Mouse (Mus musculus): ENCODE results near the gene Tnks1bp1.
A peak's percentile ranks its signal among the peaks of the same experiment; 100 is the strongest.

The Tnks1bp1 gene

DNA sequence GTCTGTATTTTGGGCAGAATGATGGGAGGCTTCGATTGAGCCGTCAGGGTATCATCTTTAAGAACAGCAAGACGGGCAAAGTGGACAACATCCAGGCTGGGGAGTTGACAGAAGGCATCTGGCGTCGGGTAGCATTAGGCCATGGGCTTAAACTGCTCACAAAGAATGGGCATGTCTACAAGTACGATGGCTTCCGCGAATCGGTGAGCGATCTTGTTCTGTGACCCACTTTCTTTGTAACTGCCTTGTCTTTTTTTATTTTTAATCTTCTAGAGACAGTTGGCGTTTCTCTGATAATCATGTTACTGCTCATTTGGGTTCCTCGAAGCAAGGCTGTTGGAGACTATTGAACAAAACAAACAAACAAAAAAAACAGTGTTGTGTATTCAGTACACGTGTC lies 9.5 kb upstream of the Tnks1bp1 start:
- DNase-seq (ENCODE audit: low spot score) = no peak

DNA sequence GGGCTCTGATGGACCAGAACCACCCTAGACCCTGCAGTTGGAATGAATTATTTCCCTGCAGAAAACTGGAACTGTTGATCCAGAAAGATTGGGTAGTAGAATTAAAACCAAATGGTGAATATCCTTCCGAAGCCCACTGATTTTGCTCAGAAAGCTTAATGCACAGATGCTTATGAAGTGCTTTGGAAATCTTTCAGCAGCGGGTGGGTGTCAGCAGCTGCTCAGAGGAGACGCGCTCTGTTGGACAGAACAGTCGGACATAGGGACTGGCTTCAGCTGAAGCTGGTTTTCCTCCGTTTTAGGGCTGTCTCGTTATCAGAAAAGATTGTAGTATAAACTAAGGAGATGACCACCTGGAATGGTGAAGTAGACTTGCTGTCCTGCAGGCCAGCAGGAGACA lies 4.2 kb upstream of the Tnks1bp1 start:
- no peak for DNase-seq (ENCODE audit: low spot score)

DNA sequence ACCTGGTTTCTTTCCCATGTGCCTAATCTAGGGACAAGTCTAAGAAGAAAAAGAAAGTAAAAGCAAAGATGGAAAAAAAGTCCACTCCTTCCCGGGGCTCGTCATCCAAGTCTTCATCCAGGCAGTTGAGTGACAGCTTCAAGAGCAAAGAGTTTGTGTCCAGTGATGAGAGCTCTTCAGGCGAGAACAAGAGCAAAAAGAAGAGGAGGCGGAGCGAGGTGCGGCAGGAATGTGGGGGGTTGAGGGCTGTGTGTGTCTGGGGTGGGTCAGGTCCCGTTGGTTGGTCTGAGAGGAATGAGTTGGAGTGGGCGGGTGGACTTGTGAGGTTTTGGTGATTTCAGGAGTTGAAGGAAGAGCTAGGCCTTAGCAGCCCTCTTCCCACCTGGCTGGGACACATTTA lies 1.6 kb upstream of the Tnks1bp1 start:
- no peak for DNase-seq (ENCODE audit: low spot score)

DNA sequence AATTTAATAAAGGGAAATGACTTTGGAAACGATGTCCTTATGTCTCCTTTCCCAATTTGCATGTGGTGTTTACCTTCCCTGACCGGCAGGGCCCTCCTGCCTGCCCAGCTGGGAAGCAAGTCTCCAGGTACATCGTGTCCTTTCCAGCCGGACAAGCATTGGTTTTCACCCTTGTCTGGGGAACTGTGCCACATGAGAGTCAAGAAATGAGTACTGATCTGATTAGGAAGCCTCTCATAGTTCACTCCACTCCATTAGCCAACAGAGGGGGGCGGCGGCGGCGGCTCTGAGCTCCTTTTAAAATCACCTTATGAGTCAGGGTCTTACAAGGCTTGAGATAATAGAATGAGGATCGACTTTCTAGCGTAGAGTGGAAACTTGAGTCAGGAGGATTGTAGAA lies 741 bp upstream of the Tnks1bp1 start:
- DNase-seq (ENCODE audit: low spot score) = no peak

DNA sequence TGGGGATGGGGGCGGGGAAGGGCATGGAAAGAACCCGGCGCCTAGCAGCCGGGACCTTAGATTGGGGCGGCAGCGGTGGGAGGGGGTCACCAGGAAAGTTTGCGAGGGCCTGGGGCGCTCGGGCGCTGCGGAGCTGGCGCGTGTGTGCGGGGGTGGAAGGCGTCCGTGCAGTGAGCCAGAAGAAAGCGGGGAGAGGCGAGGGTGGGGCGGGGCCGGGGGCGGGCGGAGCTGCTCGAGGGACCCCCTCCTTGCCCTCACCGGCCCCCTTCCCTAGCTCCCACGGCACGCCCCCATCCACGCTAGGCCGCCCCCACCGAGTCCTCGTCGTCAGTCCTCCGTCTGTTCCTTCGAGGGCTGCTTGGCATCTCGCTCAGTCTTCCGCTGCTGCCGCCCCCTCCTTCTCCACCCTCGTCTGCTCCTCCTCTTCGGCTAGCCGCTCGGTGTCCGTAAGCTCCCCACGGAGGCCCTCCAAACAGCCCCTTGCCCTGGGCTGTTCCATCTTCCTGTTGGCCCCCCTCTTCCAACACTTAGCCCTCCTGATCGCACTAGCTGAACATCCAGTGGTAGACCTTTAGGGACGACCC lies 438 bp downstream of the Tnks1bp1 start:
- DNase-seq (ENCODE audit: low spot score) = peak; percentile 84

DNA sequence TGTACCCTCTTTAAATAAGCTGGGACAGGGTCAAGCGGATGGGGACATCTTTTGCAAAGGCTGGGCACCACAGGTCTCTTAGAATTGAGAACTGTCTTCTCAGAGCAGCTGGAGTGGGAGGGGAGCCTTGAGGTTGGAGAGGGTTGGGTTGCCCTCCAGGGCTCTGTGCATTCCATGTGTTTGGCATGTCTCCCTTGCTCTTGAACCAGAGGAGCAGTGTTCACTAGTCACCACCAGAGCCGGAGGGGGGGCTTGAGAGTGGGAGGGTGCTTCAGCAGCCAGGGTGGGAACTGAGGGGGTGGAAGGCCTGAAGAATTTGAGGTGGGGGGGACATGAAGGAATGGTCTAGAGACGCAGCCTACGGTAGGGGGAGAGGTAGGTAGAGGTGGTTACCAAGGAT lies 1.5 kb downstream of the Tnks1bp1 start:
- no peak for DNase-seq (ENCODE audit: low spot score)

DNA sequence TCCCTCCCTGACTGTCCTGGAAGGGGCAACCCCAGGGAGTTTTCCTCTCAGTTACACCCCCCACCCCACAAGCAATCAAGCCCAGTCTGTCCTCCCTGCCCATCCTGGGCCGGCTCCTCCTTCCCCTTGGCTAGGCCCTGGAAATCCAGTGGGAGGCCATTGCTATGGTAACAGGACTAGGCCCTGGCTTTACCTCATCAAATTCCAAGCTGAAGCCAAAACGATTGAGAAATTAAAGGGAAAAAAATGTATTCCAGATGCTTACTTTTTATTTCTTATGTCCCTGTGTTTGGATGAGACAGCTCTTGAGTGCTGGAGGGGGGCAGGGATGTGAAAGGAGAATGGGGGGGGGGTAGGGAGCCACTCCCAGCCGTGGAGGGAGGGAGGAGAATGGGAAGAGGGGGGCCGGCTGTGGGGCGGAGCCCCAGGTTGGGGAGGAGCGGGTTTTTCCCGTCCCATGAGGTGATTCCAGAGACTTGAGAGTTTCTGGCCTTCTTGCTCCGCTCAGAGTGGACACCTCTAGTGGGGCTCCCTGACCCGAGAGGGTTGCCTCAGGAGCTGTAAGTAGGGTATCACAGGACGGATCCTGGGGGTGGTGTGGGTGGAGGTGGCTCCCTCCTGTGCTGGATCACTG lies 2.3 kb downstream of the Tnks1bp1 start:
- DNase-seq (ENCODE audit: low spot score) = peak; percentile 76

DNA sequence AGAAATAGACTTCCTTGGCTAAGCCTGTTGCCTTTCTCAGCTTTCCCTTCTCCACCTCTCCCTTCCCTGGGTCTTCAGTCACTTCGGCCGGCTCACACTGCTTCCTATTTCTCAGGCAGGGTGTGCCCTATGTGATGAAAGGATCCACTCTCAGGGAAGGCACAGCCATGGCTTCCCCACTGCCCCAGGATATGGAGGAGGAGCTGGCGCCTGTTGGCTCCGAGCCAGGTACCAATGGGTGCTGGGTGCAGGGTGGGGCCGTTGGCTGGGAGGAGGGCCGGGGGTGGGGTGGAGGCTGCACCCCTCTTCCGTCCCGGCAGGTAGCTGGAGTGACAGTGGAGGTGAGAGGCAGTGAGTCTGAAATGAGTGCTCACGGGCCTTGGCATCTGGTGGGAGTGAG lies 2.9 kb downstream of the Tnks1bp1 start:
- DNase-seq (ENCODE audit: low spot score) = peak; percentile 72

DNA sequence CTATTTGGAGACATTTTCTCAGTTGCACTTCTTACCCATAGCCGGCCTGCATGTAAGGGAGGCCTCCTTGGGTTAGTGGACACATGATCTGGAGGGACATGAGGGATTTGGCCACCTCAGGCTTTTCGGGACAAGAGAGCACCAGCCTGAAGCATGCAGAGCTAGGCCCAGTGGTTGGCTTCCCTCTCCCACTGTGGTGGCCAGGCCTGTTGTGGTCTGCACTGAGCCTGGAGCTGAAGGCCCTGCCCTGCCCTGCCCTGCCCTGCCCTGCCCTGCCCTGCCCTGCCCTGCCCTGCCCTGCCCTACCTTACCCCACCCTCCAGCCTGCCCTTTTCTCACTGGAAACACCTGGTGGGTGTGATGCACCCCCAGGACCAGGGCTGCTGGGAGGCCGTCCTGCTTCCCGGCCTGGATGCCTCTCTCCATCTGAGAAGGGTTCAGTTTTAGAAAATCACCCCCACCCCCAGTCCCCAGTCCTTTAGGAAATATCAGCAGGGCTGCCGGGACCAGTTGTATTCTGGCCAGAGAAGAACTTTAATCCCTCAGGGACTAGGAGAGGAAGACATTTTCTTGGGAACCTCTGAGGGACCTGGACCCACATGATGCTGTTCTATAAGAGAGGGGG lies 5.5 kb downstream of the Tnks1bp1 start:
- no peak for DNase-seq (ENCODE audit: low spot score)

DNA sequence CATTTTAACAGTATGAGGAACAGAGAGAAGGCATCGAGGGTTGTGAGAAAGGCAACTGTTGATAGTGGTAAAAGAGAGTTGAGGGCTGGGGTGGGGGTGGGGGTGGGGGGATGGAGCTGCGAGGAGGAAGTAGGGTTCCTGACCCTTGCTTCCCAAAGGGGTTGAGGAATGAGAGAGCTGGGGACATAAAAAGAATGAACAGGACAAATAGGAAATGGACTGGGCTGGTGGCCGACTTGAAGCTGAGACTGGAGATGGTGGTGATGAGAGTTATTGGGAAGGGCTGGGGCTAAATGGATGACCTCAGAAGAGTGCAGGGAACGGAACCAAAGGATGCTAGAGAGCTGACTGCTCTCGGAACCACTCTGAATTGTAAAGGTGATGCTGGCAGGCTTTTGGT lies 8.9 kb downstream of the Tnks1bp1 start:
- no peak for DNase-seq (ENCODE audit: low spot score)

DNA sequence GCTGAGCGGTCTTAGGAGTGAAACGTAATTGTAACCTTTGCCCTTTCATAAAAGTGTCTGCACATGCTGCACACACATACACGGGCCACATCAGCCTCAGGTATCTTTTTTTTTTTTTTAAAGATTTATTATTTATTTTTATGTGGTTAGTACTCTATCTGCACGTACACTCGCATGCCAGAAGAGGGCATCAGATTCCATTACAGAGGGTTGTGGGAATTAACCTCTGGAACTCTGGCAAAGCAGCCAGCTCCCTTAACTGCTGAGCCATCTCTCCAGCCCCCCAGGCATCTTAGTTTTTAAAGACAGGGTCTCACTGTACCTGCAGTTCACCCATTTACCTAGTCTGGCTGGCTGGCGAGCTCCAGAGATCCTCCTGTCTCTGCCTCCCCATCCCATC lies 11.9 kb downstream of the Tnks1bp1 start:
- no peak for DNase-seq (ENCODE audit: low spot score)

DNA sequence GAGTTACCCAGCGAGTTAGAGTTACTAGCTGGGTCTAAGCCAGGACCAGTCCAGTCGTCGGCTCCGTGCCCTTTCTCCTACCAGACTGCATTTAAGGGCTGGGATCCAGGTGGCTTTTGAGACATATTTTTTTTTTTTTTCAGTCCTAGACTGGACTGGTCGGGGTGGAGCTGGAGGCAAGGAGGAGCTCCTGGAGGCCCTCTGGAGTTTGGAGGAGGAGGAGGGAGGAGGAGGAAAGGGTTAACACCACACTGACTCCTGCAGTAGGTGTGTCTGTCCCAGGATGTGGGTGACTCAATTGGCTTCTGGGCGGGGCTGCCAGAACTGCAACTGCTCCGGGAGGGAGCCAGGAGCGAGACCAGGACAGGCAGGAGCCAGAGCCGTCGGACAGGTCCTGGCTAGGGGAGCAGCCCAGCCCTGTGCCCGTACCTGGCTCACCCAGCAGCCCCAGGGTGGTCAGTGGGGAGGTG lies 12.8 kb downstream of the Tnks1bp1 start:
- DNase-seq (ENCODE audit: low spot score) = no peak

DNA sequence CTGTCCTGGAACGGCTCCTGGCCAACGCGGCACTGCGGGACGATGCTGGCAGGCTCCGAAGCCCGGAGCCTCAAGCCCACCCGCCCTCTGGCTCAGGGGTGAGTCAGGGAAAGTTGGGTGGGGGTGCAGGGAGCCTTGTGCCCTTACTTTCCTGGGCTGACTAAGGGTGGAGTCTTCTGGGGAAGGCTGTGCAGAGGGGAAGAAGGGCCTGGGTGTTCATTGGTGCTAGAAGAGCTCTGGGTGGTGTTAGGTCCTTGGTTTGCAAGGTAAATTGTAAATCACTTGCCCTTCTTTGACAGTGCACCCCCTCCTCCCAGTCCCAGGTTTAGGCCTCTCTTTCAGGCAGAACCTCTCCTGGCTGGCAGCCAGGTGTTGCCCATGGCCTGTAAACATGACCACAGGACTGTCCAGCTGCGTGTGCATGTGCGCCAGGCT lies 13.3 kb downstream of the Tnks1bp1 start:
- DNase-seq (ENCODE audit: low spot score) = no peak

DNA sequence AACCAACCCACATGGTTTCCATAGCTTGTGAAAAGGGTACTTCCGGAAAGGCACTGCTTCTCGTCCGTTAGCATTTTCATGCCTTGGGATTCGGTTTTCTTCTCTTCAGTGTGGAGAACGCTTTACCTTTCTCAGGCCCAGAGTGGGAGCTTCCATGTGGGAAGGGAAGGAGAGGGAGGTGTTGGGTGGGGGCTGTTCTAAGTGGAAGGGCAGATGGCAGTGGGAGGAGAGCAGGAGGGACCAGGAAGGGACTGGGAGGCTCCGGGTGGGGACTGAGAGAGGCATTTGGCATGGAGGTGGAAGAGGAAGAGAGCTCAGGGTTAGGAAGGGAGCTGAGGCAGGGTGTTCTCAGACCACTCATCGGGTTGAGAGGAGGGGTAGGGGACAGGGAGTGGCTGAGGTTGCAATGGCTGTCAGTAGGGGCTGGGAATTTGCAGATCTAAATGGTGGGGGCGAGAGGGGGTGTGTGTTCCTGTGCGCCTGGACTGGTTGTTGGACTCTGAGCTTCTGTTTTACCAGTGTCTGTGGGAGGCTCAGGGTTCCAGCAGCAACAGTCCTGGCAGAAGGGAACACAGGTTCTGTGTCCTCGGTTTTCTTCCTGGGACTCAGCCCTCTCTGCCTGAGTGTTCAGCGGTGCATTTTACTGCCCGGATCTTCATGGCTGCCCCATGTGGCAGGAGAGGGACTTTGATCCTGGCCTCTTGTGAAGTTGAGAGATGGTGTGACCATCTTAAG lies 17.5 kb downstream of the Tnks1bp1 start:
- DNase-seq (ENCODE audit: low spot score) = no peak

DNA sequence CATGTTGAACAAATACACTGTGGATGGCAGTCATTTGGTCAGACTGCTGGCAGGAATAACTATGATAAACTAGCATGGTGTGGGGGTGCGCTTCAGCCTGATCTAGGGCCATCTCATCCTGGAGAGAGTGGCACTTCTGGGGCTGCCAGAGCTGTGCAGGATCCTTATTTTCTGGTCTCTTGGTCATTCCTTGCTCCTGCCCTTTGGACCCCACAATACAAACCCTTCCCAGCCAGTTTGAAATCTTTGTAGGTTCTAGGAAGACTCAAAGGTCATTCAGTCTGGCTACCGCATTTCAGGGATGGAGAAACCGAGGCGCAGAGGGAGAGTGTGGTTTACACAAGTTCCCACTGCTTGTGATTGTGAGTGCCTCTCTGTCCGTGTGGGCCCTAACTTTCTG lies 19.1 kb downstream of the Tnks1bp1 start:
- no peak for DNase-seq (ENCODE audit: low spot score)

DNA sequence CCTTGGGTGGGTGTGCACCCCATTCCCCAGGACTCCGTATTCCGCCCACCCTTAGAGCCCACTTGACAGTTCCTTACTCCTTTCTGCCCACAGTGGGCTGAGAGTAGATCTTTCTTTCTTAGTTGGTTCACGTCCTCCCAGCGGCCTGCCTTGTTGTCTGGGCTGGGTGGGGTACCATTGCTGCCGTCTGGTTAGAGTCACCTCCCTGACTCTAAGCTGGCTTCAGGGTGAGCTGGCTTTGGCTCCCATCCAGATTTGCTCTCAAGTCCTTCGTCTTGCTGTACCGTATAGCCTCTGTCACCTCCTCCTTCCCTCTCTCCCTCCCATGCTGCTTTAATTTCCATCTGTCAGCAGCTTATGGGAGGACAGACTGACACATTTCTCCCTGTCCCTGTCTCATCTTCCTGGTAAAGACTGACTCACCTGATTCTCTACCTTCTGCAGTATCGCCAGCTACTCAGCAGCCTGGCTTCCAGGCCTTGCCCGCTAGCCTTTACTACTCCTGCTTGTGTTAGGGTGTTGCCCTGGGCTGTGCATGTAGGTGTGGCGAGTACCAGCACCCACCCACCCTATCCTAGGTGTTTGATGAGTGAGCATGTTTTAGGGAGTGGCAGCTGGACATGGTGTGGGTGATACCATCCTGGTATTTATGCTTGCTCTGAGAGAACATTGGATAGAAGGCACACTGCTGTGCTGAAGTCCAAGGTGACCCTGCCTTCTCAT lies 20.2 kb downstream of the Tnks1bp1 start:
- DNase-seq (ENCODE audit: low spot score) = no peak

DNA sequence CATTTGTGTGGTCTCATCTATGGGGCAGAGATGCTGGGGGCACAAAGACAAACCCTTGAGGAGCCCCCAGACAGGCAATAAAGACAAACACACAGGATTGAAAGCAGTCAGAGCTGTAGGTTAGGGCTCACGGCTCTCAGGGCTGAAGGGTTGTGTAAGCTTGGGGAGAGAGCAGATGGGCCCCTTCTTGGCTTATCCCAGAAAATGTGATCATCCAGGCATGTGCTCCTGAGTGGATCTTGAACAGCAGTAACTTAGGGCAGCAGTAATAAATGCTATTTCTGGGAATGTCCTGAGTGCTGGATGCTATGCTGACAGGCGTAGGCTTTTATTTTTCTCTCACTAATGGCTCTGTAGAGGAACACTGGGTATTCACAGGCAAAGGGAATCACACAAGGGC lies 20.8 kb downstream of the Tnks1bp1 start:
- DNase-seq (ENCODE audit: low spot score) = no peak

DNA sequence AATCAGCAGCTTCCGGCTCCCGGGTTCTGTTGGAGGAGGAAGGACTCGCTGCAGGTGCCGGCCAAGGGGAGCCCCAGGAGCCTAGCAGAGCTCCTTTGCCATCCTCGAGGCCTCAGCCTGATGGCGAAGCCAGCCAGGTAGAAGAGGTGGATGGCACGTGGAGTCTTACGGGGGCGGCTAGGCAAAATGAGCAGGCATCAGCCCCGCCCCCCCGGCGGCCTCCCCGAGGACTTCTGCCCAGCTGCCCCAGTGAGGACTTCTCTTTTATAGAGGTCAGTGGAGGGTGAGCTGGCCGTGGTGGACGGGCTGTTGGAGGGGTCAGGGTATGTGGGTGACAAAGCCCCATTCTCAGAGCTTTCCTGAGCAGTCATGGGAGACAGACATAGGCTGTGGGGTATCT lies 22.3 kb downstream of the Tnks1bp1 start:
- DNase-seq (ENCODE audit: low spot score) = no peak

DNA sequence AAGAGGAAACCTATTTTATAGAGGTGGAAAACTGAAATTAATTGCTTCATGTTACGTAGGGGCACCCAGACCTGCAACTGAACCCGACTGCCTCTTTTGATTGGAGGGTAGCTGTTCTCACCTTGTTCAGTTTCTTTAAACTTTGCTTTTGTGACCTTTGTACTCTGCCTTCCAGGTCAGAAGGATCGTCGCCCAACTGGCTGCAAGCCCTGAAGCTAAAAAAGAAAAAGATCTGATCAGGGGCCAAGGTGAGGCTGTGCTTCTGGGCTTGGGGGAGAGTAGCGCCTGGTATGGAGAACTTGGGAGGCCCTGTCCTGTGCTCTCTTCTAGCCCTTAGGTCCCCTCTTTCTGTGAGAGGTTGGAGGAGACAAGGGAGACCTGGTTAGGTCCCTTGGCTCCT lies 24.1 kb downstream of the Tnks1bp1 start:
- DNase-seq (ENCODE audit: low spot score) = no peak

DNA sequence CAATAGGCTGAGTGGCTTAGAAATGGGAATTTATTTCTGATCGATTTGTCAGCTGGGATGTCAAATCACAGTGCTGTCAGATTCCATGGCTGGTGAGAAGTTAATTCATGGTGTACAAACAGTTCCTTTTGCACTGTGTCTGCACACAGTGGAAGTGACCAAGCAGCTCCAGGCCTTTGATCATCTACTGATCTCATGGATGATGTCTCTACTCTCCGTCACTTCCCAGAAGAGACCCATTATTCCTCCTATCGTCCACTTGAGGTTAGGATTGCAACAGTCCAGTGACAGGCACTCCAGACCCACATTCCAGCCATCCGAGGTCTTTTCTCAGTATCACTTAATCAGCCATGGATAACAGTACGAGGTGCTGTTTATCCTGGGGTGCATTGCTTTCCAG lies 25.9 kb downstream of the Tnks1bp1 start:
- no peak for DNase-seq (ENCODE audit: low spot score)

DNA sequence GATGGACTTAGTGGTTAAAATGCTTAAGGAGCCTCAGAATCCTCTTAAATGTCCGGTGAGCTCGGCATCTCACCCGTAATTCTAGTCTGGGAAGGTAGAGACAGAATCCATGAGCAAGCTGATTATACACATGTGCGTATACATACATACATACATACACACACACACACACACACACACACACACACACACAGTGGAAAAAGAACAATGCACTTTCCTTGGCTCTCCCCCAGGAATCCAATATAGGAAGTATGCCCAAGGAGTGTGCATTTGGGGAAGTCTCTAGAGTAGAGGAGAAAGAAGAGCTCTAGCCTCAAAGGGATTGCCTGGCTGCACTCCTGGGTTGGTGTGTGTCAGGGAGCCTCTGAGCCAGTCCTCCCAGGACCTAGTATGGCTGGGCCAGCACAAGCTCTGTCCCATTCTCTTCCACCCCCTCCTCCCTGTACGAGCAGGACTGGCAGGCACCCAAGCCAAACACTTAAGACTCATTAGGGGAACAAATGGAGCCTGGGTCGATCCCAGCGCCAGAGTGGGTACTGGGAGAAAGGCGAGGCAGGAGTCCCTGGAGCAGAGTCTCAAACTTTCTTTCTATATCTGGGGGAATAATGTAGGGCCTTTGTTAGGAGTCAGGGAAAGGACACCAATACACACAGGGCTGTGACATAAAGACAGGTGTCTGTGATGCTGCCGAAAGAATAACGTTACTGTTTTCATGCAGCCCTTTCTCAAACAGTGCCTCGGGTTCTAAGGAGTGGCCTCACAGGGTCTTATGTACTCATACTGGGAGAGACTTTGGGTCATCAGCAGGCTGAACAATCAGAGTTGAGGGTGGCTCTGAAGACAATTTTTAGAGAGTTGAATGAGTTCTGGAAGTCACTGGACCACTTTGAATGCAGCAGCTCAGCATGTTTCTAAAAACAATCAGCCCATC lies 41.2 kb downstream of the Tnks1bp1 start:
- DNase-seq (ENCODE audit: low spot score) = peak; percentile 65
